Mouse (Mus musculus): ENCODE results near the gene Sema6b.

DNA sequence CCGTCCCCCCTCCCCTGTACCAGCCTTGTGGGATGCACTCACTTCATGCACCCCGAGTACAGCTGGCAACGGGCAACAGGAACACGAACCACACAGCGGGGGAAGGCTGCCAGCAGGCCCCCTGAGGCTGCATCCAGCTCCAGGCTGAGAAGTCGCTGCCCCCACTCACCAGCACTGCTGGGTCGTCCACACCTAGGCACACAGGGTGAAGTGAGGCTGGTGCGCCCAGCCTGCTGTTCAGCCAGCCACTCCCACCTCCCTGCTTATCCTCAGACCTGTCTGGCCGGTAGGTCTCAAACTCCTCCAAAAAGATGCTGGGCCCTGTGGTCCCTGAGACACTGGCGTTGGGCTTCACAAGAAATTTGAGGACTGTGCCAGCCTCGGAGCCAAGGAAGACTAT is 14.0 kb downstream of the Sema6b start:
- no peak for TF ChIP-seq POLR2A (IDR thresholded peaks at IDR 0.05; ENCODE audit: borderline replicate concordance, insufficient read depth, low read length)
- no peak for TF ChIP-seq CTCF (IDR thresholded peaks at IDR 0.05; ENCODE audit: borderline replicate concordance, insufficient read depth, low read depth, low read length)

Measured in cerebellum, adult 2 months (tissue).